32 mouse cellular contexts compared by ENCODE assay signal in genomic region chr1:23352895-23353294, GRCm38 (mm10).
"Had no signal": no experiment of that assay in that cellular context is flagged by ENCODE, and none has a peak within 500 bp of the region (broad histone marks: within the 10 kb centered on the region; RNA-seq: fewer than 3 reads in every experiment).

No protein-coding gene starts in this region.

- H3K9me3 ChIP-seq: limb, embryonic 10.5 days; limb, embryonic 12.5 days; limb, embryonic 13.5 days; limb, embryonic 15.5 days; liver, embryonic 12.5 days; liver, embryonic 13.5 days; liver, embryonic 15.5 days; lung, embryonic 15.5 days; megakaryocyte, embryonic 14.5 days; midbrain, embryonic 10.5 days; midbrain, embryonic 12.5 days; midbrain, embryonic 13.5 days; midbrain, embryonic 15.5 days; neural tube, embryonic 12.5 days had no signal

- H3K4me3 ChIP-seq: limb, embryonic 10.5 days; limb, embryonic 12.5 days; limb, embryonic 13.5 days; limb, embryonic 15.5 days; liver, embryonic 12.5 days; liver, embryonic 13.5 days; liver, embryonic 15.5 days; lung, embryonic 15.5 days; megakaryocyte, embryonic 14.5 days; midbrain, embryonic 10.5 days; midbrain, embryonic 12.5 days; midbrain, embryonic 13.5 days; midbrain, embryonic 15.5 days; myocyte; neural tube, embryonic 12.5 days had no signal

- DNase-seq: left cerebral cortex, postnatal 4 days; liver; liver, embryonic 13.5 days; liver, postnatal 0 days; lung, adult 18-20 months; lung, adult 2 months; lung, embryonic 14.5 days; lung, postnatal 10 days; lung, postnatal 14 days; lung, postnatal 36 days; lung, postnatal 4 days; midbrain, embryonic 14.5 days had no signal

- H3K27me3 ChIP-seq: limb, embryonic 12.5 days; limb, embryonic 13.5 days; limb, embryonic 15.5 days; liver, embryonic 12.5 days; liver, embryonic 13.5 days; liver, embryonic 15.5 days; lung, embryonic 15.5 days; megakaryocyte, embryonic 14.5 days; midbrain, embryonic 12.5 days; midbrain, embryonic 13.5 days; midbrain, embryonic 15.5 days; neural tube, embryonic 12.5 days had no signal

- H3K36me3 ChIP-seq: limb, embryonic 10.5 days; limb, embryonic 12.5 days; limb, embryonic 13.5 days; limb, embryonic 15.5 days; liver, embryonic 12.5 days; liver, embryonic 13.5 days; liver, embryonic 15.5 days; lung, embryonic 15.5 days; midbrain, embryonic 10.5 days; midbrain, embryonic 12.5 days; midbrain, embryonic 13.5 days; midbrain, embryonic 15.5 days; neural tube, embryonic 12.5 days had no signal

- ATAC-seq: liver, embryonic 12.5 days; liver, postnatal 0 days; lung, postnatal 0 days; midbrain, embryonic 13.5 days; midbrain, embryonic 15.5 days; midbrain, embryonic 16.5 days had no signal

- H3K4me2 ChIP-seq: limb, embryonic 12.5 days; limb, embryonic 13.5 days; limb, embryonic 15.5 days; liver, embryonic 11.5 days; liver, embryonic 12.5 days; liver, embryonic 13.5 days; liver, embryonic 15.5 days; lung, embryonic 14.5 days; lung, embryonic 15.5 days; midbrain, embryonic 11.5 days; midbrain, embryonic 12.5 days; midbrain, embryonic 13.5 days; midbrain, embryonic 15.5 days; neural tube, embryonic 12.5 days had no signal

- H3K4me1 ChIP-seq: limb, embryonic 10.5 days; limb, embryonic 12.5 days; limb, embryonic 13.5 days; limb, embryonic 15.5 days; liver, embryonic 12.5 days; liver, embryonic 15.5 days; lung, embryonic 15.5 days; megakaryocyte, embryonic 14.5 days; midbrain, embryonic 10.5 days; midbrain, embryonic 12.5 days; midbrain, embryonic 13.5 days; midbrain, embryonic 15.5 days; neural tube, embryonic 12.5 days had no signal

- H3K9ac ChIP-seq: limb, embryonic 12.5 days; limb, embryonic 13.5 days; limb, embryonic 15.5 days; liver, embryonic 12.5 days; liver, embryonic 13.5 days; liver, embryonic 14.5 days; liver, embryonic 15.5 days; liver, postnatal 0 days; lung, embryonic 14.5 days; lung, embryonic 15.5 days; midbrain, embryonic 12.5 days; midbrain, embryonic 13.5 days; midbrain, embryonic 15.5 days; neural tube, embryonic 12.5 days had no signal

- H3K27ac ChIP-seq: limb, embryonic 10.5 days; limb, embryonic 12.5 days; limb, embryonic 13.5 days; limb, embryonic 15.5 days; liver, embryonic 12.5 days; liver, embryonic 13.5 days; liver, embryonic 14.5 days; liver, embryonic 15.5 days; lung, embryonic 15.5 days; macrophage; midbrain, embryonic 10.5 days; midbrain, embryonic 12.5 days; midbrain, embryonic 13.5 days; midbrain, embryonic 15.5 days; neural tube, embryonic 12.5 days had no signal
